Mouse (Mus musculus) frontal cortex, adult 2 months (tissue): ENCODE data around the gene Fgfr2. TPM values are rescaled to one million over a fixed set of nuclear protein-coding genes. Genes with fewer than 3 reads are reported as not detected.

Experiments
- DNase-seq, 2 experiments: peaks; one replicate each; pipeline ENCODE4 v3.0.0; 2022; ENCODE audit warnings: low spot score in 1 of 2; ENCODE audit errors: extremely low spot score in 1 of 2
- polyA plus RNA-seq: library from polyadenylated mRNA; depleted of rRNA; stranded (reverse); fragments of >200 nt; gene quantifications from 2 replicates; pipeline ENCODE4 v1.2.3, GENCODE M21; 2012

The Fgfr2 gene
- polyA plus RNA-seq, 1 experiment: 69.6 TPM

DNA sequence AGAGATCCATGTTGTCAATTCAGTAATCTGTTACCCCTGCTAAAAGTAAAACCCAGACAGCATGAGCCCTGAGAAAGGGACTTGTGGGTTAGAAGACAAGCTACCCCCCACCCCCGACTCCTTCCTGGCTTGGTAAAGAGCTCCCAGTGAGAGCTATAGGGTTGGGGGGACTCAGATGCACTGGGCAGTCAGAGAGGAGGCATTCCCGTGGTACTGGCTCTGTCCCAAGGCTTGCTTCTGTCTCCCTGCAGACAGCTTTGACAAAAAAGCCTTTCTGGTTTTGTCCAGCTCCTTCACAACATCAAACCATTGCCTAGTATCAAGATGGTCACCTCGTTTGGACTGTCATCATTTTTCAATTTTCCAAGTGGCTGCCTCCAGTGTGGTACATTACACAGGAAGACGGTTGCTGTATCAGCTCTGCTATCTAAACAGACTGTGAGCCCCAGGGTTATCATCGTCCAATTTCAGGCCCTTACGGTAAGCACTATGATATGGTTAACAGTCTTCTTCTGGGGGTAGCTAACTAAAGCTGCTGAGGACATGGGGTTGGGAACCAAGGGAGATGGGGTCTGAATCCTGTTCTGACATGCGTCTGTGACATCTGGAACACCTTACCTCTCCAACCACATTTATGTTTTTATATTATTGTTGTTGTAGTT lies 726.4 kb downstream of the Fgfr2 start:
- DNase-seq: no peak

DNA sequence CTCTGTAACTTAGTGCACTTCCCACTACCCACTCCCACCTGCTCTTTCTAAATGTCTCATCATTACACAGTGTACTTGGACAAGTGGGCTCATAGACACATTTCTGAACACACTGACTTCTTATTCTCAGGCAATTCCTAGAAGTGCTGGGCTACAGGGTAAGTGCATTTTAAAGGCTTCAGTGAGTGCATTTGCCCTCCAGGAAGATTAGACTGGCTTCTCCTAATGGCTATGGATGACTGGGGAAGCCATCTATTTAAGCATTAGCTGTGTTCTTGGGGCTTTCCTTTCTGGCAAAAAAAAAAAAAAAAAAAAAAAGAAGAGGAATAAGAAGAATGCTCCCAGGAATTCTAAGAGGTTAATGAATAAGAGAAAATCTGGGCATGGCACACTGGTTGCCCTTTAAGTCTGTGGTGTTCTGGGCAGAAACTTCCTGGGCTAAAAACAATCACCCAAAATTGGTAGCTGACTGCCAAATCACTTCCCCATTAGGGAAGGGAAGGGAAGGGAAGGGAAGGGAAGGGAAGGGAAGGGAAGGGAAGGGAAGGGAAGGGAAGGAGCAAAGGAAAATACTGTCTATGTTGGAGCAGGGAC lies 729.5 kb downstream of the Fgfr2 start:
- DNase-seq: no peak

DNA sequence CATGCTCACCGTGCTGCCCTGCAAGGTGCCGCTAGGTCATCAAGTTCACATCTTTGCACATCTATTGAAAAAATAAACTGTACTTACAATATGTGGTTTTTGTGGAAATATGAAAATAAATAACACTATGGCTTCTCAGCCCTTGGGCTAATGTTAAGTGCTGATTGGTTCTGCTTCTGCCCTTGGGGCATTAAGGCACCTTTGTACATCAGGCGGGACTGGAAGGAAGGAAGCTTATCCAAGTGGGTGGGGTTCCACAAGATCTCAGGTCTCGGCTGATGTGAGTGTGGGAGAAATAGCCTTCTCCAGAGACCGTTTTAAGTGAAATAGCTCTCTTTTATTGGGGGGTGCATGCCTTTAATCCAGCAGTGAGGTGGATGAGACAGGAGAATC lies 730.1 kb downstream of the Fgfr2 start:
- no peak for DNase-seq

DNA sequence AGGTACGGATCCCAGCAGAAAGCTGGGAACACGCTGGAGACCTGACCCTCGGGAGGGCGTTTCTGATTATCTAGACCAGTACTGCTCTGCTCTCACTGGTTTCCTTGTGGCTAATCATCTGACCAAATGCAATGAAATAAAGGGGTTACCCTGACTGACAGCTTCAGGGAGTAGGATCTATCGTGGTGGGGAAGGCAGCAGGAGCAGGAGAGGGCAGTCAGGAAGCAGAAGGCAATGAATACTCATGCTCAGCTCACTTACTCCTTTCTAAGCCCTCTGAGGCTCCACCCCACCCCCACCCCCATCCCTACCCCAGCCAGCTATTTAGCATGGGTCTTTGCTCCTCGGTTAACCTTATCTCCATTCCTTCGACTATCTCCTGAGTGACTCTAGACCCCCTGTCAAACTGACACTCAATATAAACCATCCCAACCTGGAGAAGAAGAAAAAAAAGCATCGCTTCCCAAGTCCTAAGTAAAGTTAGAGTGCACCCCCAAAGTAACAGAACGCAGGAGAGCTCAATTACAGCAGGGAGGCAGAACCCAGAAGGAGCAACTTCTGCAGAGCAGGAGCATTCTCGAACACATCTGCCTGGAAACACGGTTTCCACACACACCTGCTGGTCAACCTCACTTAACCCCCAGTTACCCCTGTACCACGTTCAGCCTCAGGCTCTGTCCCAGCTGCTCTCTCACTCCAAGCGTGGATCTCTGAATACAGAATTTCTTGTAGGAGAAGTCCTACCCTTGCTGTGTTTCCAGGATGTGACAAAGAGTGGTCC lies 730.7 kb downstream of the Fgfr2 start:
- no peak for DNase-seq

DNA sequence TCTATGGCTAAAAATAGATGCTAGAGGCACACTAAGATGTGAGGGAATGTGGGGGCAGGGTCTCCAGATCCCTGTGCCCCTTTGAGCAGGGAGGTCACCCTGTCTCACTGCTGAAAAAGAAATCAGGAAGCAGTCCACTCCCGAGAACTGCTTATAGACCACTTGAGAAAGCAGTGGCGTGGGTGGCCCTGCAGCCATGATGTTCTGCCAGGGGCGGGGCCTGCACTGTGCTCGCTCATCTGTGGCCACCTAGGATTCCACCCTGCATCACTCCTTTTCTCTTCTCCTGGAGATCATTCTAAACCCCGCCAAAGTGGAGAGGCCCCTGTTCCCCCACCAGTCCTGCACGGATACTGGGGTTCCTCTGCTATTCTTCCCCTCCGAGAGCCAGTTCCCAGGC lies 733.7 kb downstream of the Fgfr2 start:
- DNase-seq: no peak

DNA sequence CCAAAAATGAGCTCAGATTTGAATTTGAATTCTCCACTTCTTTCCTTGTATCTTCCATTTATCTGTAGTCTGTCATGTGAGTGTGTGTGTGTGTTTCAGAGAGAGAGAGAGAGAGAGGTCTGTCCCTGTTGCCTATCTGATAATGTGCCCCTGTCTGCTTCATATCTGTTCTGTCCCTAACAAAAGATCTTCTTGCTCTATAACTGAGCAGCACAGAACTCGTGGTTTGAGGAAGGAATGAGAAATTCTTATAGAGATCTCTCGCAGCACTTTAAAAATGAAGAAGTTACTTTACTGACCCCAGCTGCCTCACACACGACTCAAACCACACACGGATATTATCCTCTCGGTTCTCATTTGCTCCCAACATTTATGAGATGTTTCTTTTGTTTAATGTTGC lies 735.6 kb downstream of the Fgfr2 start:
- DNase-seq: no peak

DNA sequence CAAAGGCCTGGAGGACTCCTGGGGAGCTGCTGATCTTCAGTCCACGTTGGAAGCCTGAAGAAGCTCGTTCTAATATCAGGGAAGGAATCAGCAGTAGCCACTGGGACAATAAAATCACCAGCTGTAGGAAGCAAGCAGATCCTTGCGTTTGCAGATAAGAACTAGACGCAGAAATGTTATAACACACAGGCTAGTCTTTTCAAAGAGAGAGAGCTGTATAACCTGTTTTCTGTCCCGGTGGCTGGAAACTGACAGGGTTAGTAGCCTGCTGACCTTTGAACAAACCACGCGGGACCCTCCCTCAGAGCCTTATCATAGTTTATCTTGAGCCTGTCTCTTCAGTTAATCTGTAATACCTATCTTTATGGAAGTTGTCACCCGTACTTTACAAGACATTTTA lies 736.8 kb downstream of the Fgfr2 start:
- DNase-seq: no peak

DNA sequence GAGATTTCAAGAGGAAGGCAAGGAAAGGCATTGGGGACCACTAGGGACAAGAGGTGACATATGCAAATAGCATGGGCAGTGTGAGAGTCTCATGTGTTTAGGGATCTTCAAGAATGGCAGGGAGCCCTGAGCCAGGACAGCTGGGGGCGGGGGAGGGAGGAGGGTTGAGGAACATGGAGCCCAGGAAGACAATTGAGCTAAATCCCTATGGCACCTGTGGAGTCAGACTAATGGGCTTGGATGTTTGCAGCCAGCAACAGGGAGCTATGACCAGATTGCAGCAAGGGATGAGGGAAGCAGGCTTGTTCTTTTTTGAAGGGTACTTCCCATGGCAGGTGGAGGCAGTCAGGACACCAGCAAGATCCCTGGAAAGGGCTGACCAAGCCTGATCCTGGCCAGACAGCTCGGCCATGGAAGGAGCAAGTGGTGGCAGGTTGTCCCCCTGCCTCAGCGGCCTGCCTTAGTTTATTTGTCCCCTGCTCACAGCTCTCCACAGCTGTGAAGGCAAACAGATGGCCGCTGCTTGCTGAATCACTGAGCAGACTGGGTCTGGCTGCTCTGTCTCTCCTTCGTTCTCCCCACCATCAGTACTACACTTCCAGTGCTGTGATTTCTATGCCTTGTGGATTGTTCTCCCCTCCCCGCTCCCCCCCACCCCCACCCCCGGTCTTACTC lies 737.6 kb downstream of the Fgfr2 start:
- DNase-seq: no peak

DNA sequence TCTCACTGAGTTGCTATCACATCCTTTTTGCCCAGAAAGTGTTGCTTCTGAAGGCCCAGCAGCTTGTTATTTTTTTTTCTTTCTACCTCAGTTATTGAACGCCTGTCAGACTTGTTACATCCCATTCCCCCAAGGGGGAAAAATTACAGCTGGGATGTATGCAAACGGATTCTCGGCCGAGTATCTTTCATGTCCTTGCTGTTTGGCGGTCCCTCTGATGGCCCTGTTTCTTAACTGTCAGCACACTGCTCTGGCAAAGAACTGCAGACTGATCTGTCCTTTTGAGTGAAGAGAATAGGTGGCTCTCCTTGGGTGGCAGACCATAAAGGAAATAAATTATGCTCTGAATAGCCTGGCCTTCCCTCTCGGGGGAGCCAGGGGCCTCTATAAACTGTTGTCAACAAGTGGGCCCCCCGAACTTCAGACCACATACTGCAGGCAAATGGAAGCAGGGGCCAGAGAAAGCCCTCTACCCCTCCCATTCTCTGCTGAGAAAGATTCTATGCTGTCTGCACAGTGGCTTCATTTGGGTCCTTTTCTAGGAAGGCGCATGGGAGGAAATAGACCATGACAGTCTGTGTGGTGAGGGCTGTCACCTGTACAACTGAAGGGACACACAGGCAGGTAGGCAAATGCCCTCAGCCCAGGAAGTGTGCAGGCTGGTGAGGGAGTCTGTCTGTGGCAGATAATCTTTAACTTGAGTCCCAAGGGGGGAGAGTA lies 738.3 kb downstream of the Fgfr2 start:
- DNase-seq: no peak

DNA sequence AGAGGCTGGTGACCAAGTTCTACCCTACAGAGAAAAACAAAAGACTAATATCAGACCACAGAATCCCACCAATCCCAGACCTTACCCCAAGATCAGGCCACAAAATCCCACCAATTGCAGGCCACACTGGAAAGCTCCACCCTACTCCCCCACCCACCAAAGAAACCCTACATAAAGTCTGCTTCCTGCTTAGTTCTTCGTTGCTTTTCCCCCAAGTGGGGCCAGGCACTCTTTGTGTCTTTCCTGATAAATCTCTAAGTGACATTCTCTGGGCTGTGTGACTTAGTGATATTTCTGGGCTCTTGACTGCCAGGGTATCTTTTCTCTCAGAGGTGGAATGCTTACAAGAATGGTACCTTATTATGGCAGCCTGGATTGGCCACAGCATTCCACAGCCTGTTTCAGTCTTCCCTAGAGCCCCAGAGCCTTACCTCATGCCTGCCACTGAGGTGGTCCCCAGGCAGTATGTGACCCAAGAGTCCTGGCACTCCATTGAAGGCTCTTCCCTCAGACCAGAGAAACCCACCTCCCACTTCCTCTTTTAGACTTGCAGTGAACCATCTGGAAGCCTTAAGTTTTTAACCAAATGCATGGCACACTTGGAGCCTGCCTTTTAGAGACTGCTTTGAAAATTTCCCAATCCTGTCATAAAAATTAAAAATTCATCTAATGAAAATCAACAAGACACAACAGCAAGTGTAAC lies 742.4 kb downstream of the Fgfr2 start:
- DNase-seq: no peak

DNA sequence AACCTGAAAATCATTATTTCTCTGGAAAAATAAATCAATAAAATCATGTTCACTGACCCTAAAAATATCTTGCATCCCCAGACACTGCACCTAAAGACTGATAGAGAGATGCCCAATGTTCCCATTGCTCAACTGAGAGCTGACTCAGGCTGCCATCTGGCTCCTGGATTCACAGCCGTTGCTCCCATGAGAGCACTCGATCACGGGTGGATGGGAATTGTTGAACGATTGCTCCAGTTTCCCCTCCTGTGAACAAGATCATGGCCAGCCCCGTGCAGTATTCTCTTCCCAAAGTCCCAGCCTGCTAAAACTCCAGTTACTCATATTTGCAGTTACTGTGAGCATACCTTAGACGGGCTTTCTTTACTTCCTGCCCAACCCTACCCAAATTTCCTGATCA lies 745.2 kb downstream of the Fgfr2 start:
- no peak for DNase-seq

DNA sequence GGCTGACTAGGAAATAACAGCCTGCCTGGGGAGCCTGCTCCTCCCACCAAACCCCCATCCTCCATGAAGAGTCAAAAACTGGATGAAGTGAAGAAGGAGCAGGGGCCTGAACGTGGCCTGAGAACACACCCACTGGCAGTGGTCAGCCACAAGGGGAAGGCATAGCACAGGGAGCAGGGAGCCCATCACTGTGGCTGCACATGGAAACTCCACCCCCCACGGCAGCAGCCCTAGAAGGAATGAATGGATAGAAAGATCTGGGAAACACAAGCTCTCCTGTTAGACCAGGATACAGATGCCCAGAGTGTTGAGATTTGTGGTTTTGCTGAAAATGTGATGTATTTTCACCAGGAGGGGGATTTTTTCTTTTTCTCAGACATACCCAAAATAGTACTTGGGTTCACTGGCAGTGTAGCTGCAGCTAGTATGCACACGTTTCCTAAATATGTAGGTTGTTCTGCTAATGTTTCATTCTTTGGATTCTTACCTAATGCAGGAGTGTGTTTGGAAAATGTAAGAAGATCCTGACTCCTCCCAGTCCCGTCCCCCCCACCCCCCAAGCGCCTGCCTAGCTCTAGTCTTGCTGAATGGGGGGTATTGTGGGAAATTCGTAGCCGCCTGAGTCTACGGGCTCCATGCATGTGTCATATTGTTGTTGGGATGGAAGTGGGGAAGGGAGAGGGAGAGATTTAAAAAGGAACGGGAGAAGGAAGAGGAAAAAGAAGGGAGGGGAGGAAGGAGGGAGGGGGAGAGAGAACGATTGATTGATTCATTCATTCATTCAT lies 749.4 kb downstream of the Fgfr2 start:
- no peak for DNase-seq

DNA sequence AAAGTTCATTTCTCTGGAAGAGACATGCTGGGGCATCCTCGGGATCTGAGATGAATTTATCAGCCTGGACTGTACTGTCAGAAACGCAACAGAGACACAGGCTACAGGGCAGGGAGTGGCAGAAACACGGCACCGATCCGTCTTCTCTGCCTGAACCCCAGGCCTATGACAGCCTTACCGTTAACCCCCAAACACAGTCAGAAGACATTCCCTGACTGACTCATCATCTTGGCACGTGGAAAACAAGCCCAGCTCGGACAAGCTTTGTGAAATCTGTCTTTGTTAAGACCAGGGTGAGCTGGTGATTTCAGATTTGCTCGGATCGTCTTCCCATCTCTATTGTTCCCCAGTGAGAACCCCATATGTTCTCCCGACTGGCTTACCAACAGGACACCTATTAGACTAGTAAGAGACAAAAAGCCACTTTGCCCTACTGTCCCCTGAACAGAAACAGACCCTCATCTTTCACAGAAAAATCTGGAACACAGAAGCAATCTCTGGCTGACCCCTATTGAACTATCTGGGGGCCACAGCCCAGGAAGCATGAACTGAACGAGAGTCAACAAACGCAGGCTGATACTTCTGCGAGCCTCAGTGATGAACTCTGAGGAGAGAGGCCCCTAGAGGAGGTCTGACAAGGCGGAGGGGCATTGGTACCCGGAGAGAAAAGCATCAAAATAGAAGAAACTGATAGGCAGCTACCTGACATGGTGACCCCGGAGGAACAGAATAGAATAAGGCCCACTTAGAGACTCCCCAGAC lies 750.2 kb downstream of the Fgfr2 start:
- no peak for DNase-seq

DNA sequence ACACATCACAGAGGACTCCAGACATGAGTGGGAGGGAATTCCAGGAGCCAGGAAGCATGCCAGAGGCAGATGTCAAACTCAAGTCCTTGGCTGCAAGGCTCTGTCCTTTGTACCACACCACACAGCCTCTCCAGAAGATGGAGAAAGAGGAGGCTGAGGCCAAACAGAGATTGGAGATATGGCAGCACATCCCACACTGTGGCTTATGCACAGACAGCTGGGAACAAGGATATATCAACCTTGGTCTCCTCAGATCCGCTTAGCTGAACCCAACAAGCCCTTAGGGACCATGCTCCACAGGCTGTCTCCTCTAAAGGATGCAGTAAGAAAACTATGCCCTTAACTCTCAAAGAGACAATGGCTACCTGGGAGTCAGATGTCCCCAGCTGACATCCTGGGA lies 751.3 kb downstream of the Fgfr2 start:
- no peak for DNase-seq

DNA sequence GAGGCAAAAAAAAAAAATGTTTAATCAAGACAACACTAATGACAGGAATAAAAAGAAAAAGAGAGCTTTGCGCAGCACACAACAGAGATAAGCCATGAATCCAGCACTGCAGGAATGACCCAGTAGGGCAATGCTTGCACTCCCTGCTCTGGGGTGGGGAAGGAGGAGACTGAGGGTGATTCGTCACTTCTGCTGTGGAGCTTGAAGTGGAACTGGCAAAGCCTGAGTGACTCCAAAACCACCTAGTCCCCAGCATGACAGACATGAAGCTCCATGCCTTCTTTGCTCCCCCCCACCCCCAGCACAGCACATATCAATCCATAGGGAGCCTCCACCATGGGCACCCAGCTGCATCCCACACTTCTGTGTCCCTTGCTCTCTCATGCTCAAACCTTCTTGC lies 753.4 kb downstream of the Fgfr2 start:
- no peak for DNase-seq

DNA sequence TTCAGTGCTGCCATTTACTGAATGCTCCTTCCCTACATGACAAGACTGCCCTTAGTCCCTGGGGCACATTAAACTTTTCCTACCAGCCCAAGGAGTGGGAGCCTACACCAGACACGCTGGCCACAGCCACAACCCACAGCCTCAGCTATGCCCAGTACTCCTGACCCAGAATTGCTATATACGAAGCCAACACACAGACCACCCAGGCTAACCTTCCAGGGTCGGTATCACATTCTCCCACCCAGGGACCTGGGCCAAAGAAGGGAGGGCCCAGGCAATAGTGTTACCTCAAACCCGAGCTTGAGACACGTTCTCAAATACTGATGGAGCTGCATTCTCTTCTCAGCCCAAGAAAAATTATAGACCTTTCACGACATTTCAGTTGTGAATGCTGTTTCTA lies 754.3 kb downstream of the Fgfr2 start:
- DNase-seq: no peak

DNA sequence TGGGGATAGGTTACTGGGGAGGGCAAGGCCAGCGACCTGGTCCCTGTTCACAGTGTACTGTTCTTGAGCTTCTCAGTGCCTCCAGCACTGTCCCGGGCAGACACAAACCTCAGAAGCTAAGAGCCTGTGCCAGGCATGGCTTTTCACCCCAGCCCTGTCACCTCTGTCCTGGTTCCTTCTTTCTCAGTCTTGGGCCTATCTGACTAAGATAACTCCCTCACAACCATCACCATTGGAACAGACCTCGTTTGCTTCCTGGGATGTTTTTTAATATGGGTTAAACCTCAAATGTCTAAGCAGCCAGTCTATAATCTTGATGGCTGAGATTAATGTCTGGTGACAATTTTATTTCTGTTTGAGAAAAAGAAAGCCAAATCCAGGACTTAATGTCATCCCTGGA lies 755.8 kb downstream of the Fgfr2 start:
- no peak for DNase-seq

DNA sequence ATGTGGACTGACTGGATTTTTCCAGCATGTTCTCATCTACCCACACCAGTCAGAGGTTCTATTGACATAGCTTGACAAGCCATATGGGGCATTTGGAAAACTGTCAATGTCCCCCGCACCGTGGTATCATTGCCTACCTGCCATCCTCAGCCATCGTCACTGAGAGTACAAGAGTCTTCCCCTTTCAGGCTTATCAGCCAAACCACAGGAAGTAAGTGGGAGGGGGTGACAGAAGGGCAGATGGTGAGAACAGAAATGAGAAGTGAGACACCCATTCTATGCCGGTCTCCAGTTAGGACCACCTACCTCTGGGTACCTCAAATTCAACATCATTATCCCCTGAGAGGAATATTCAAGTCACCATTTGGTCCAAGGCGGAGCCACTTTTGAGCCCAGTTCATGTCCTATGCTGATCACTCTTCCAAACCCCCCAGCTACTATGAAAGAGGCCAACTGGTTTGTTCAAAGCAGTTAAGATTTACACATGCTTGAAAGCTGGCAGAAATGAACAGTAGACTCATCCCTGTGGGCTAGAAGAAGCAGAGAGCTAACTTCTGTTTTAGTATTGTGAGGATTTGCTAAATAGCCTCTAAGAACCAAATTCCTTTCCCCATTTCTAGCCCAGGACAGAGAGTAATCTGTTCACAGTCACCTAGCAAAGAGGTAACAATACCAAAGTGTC lies 757.3 kb downstream of the Fgfr2 start:
- no peak for DNase-seq
